Mouse (Mus musculus): ENCODE results near the gene Acadvl.

Gene Acadvl

DNA sequence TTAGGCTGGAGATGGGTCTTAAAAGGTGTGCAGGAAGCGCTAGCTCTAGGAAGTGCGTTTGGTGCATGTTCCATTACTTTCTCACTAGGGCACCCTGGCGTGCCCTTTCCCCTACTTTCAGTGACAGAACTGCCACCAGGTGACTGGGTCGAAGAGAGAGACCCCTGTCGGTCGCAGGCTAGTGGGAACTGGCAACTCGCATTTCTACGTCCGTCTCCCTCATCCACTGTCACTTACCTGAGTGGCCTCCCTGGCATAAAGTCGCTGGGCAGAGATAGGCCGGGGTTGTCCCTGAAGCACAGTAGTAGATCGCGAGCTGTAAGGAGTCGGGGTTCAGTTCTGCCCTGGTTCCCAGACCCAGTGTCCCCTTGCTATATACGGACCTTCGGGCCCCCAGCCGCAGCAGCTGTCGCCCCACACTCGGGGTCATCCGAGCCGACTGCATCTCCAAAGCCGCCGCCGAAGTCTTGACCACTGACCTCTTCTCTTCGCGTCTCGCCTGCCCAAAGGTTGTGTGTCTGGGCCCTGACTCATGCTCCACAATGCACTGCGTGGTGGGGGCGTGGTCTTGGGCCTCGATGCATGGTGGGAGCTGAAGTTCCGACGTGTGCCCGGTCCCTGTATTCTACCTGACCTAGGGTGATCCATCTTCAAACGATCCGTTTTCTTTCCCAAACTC lies at the start of gene Acadvl:
Acadvl (minus strand) TSS at position 532 of the 679 bp plus-strand sequence.
- in situ Hi-C loops (cut with MseI, MboI): no loop called here

GRCm38 (mm10) chr11:70063053-70063452 lies 47.8 kb upstream of the Acadvl start:
- in situ Hi-C loops (cut with MseI, MboI): no loop called here

DNA sequence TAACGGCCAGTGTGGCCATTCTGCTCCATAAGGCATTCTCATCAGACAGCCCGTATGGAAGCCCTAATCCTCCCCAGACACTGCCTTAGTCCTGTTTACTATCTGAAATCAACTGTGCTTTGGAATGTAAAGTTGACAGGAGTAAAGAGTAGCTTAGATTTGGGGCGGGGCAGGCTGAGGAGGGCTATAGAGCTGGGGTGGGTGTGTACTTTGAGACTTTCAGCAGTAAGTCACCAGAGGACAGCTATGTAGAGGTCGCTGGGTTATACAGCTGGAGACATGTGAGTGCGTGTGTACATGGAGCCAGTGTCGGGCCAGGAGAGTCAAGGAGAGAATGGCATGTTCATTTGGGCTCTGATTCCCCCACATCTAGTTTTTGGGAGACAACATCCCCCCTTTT lies 44.7 kb upstream of the Acadvl start:
- in situ Hi-C loops (cut with MseI, MboI): loop anchor here in 1 of 2 experiments (5.0 kb wide), 1 partner anchor 42 kb away; no protein-coding TSS in a partner anchor

- in situ Hi-C loops (cut with MseI, MboI): loop anchor here in 1 of 2 experiments (5.0 kb wide), 1 partner anchor 44 kb away; no protein-coding TSS in a partner anchor
Observed at GRCm38 (mm10) chr11:70057805-70058204, 42.6 kb upstream of the Acadvl start.

DNA sequence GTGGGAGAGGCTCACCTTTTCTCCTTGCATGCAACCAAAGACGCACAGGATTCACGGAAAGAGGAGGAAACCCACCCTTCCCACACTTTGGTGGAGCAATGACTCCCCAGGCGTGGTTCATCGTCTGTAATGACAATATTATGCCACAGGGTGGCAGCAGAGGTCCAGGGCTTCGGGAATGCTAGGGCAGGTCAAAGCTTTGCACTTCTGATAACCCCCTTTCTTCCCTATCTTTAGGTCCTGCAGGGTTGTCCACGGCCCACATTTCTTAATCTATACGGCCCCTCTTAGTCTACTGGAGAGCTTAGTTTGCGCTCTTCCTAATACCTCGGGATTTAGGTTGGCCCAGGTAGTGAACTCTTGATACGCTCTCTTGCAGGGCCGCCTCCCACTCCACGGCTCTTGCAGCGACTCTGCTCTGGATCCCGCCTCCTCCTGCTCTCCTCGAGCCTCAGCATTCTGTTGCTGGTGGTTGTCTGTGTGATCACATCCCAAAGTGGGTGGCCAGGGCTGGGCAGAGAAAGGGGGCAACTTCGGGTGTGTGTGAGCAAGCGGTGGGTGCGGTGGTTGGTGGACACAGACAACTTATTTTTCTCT lies 40.5 kb upstream of the Acadvl start:
- in situ Hi-C loops (cut with MseI, MboI): loop anchor here in 1 of 2 experiments (5.0 kb wide), 1 partner anchor 47 kb away; no protein-coding TSS in a partner anchor

- in situ Hi-C loops (cut with MseI, MboI): no loop called here
Observed at GRCm38 (mm10) chr11:70053898-70054570, 38.8 kb upstream of the Acadvl start, which contains the start of gene Asgr1. Gene Asgr1 (plus strand): TSS chr11:70054085.

DNA sequence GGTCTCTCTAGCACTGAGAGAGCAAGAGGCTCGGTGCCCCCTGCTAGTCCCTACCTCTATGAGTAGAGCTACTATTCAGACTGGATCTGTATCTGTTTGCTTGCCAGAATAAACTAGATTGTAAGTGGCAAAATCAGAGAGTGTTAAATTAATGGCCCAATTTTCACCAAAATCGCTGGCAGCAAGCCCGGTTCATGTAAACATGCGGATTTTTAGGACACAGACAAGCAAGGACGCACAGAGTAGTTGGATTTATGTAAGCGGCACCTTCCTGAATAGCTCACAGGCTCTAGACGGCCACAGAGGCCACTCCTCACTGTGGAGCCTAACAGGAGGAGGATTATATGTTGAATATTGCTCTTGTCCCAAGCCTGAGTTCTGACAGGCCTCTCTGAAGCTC lies 37.9 kb upstream of the Acadvl start:
- in situ Hi-C loops (cut with MseI, MboI): no loop called here

DNA sequence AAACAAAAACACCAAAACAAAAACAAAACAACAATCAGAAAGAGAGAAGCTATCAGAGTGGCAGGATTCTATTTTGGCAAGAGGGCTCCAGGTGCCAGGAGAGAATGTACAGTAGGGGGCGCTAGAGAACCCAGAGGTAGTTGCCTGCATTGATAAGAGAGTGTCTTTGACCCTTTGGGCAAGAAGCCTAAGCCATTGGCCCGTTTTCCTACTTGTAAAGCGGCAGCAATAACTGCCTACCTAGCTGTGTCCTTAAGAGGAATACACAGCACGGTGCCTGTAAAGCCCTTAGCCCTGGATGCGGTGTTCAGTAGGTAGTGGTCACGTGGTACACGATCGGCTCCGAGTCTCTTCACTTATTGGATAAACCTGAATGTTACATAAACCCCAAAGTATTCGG lies 34.6 kb upstream of the Acadvl start:
- in situ Hi-C loops (cut with MseI, MboI): no loop called here

- in situ Hi-C loops (cut with MseI, MboI): no loop called here
Observed at GRCm38 (mm10) chr11:70049366-70049765, 34.2 kb upstream of the Acadvl start.

GRCm38 (mm10) chr11:70045435-70045834 lies 30.2 kb upstream of the Acadvl start:
- in situ Hi-C loops (cut with MseI, MboI): no loop called here

DNA sequence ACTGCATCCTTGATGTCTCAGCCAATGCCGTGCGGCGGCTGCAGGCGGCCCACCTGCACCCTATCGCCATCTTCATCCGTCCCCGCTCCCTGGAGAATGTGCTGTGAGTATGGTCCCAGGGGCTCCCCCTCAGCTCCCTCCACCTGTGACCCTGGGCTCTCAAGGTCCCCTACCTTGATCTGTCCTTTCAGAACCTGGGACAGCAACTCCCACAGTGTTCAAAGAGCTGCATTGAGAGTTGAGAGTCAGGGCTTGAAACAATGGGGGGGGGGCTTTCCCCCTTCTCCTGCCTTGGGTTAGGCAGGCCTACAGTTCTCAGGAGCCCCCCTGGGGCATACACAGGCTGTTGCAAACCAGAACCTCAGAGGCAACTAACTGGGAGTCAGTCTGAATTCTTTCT lies 28.5 kb upstream of the Acadvl start:
- in situ Hi-C loops (cut with MseI, MboI): no loop called here

DNA sequence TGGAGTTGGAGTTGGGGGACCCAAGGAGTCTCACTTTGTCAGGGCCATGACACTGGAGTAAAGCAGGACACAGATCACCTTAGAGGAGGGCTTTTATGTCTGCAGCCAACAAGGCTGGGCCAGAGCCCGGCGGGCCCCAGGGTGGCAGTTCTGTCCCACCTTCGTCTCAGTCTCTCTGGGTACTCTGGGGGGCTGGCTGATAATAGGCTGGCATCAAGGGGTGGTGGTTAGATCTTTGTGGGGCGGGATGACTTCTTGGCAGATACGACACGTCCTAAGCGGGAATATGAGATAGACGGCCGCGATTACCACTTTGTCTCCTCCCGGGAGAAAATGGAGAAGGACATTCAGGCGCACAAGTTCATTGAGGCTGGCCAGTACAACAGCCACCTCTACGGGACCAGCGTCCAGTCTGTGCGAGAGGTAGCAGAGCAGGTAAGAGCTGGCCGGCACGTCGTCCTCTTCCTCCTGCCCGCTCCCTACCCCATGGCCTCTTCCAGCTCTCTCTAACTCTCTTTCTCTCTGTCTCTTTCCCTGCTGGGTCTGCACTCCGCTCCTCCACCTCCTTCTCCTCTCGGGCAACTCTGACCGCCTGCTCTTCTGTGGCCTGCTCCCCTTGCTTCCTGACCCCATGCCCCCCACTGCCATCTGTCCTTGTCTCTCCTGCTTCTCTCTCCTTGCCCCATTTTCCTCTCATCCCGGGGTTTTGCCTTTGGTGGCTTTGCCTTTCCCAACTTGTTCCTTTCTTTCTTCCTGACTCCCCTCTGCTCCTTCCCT lies 27.3 kb upstream of the Acadvl start:
- in situ Hi-C loops (cut with MseI, MboI): no loop called here

DNA sequence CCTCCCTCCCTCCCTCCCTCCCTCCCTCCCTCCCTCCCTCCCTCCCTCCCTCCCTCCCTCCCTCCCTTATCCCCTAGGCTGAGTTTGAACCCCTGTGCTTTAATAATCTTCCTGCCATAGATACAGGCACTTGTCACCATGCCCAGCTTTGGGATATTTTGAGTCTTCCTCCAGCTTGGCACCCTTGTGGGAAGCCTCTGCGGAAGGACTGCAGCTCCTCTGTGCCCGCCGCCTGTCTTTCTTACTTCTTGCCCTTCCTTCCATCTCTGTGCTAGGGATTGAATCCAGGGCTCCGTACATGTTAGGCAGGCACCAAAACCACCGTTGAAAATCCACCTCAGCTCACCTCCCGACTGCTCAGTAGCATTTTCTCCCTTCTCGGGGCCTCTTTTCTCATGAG lies 25.0 kb upstream of the Acadvl start:
- in situ Hi-C loops (cut with MseI, MboI): no loop called here

GRCm38 (mm10) chr11:70039631-70040030 lies 24.4 kb upstream of the Acadvl start:
- in situ Hi-C loops (cut with MseI, MboI): no loop called here

DNA sequence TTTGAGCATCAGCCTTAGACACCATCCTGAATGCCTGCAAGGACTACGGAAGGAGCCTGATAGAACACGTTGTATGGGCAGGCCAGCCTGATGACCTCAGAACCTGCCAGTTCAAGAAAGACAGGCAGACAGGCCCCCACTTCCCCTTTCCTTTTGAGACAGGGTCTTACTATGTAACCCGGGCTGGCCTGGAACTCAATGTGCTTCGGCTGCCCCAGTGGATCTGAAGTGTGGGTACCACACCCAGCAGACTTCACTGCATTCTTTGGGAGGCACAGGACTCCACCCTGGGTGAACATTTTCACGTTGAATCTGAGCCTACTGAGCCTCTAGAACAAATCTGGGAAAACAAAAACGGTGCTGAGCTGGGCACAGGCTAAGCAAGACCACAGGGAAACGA lies 23.0 kb upstream of the Acadvl start:
- in situ Hi-C loops (cut with MseI, MboI): no loop called here

DNA sequence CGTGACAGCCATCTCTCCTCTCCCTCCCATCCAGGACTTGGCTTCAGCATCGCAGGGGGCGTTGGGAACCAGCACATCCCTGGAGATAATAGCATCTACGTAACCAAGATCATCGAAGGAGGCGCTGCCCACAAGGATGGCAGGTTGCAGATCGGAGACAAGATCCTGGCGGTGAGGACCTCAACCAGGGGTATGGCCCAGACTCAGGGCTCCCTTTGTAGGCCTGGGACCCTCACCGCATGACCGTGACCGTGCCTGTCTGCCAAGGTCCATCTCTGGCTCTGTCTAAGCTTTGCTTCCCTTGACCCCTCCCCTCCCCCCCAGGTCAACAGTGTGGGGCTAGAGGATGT lies 16.1 kb upstream of the Acadvl start:
- in situ Hi-C loops (cut with MseI, MboI): no loop called here

DNA sequence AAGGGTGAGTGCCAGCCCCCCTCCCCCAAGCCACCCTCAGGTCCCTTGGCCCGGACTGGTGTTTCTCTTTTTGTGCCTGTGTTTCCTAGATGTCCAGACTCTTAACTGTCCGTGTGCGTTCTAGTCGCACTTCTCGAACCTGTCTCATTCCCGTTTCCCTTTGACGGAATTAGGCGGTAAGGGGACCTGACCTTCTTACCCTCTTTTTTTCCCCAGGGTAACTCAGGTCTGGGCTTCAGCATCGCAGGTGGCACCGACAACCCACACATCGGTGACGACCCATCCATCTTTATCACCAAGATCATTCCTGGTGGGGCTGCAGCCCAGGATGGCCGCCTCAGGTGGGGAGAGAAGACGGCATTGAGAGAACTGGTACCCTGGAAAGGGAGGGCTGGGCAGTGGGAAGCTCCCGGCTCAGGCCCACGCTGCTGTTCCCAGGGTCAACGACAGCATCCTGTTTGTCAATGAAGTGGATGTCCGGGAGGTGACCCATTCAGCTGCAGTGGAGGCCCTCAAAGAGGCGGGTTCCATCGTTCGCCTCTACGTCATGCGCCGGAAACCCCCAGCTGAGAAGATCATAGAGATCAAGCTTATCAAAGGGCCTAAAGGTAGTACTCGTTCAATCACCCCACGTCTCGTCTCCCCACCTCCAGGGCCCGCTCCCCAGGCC lies 15.6 kb upstream of the Acadvl start:
- in situ Hi-C loops (cut with MseI, MboI): no loop called here

GRCm38 (mm10) chr11:70029829-70030550 lies 14.8 kb upstream of the Acadvl start:
- in situ Hi-C loops (cut with MseI, MboI): no loop called here

DNA sequence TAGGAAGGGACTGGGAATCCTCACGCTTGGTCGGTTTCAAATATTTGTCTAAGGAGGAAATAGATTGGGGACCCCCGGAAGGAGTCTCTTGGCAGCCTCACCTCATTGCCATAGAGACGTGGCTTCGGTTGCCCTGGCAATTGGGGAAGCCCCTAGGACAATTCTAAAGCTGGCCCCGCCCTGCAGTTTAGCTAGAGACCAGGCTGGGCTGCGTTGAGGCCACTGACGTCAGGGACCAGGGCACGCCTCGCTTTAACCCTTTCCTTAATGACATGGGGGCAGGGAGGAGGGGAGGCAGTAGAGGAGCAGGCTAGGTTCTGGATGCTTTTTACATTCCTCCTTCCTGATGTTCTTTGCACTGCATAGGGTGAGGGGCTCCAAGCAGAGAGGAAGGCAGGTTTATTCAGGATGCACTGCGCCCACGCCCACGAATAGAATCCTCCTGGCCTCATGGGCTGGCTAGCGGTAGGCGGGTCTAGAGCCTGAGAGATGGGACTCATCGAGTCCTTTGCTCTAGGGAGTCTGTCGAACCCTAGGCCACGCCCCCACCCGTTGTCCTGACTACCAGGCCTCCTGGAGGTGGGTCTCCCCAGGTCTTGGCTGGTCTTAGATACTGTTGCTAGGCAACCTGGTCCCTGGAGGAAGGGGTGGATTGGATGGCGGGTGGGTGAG lies 14.1 kb upstream of the Acadvl start:
- in situ Hi-C loops (cut with MseI, MboI): no loop called here

- in situ Hi-C loops (cut with MseI, MboI): no loop called here
Observed at GRCm38 (mm10) chr11:70028401-70029129, 13.4 kb upstream of the Acadvl start.
